Mouse (Mus musculus) testis, adult 2 months (tissue): Measurements from ENCODE around the gene Fmr1.

Source experiments
- CTCF ChIP-seq: fragments of 200-500 bp; IDR thresholded peaks from 2 replicates; pipeline ENCODE4 v1.5.1; 2012; ENCODE audit warnings: low read depth, mild to moderate bottlenecking, inconsistent platforms, low read length, moderate library complexity; ENCODE audit not compliant: control insufficient read depth, insufficient read depth, insufficient replicate concordance
- POLR2A ChIP-seq: fragments of 200-500 bp; IDR thresholded peaks from 2 replicates; pipeline ENCODE4 v1.6.1; 2012; ENCODE audit warnings: low read depth, mild to moderate bottlenecking, inconsistent platforms, low read length, moderate library complexity; ENCODE audit not compliant: control insufficient read depth

- TF ChIP-seq CTCF (no peak), POLR2A (no peak)
Measured at GRCm38 (mm10) chrX:68678815-68679486, 610 bp downstream of the Fmr1 start.
